Mouse (Mus musculus) large intestine, adult 2 months (tissue): Measurements from ENCODE around the gene Brdt. TPM values are rescaled to one million over a fixed set of nuclear protein-coding genes. Genes with fewer than 3 reads are reported as not detected.

Experiments
- DNase-seq: peaks from one replicate; pipeline ENCODE4 v3.0.0-alpha.2; 2012; ENCODE audit warnings: low read depth, low spot score
- WGBS: fragments of 180-500 bp; shearing (Covaris S2); methylation state at CpG from one replicate; pipeline ENCODE4 v1.1.7; 2018; 5-methylcytosine and 5-hydroxymethylcytosine counted together
- polyA plus RNA-seq: library from polyadenylated mRNA; depleted of rRNA; stranded (reverse); fragments of >200 nt; gene quantifications from 2 replicates; pipeline ENCODE4 v1.2.3, GENCODE M21; 2012; rRNA removed

Gene Brdt
- polyA plus RNA-seq, 1 experiment = 0.32 TPM

- WGBS = 20% methylated on average over 12 of the region's 12 CpGs
- no peak for DNase-seq
Observed at GRCm38 (mm10) chr5:107403947-107404684, 73.2 kb downstream of the Brdt start.

- WGBS = 93% methylated on average over 4 of the region's 4 CpGs
- DNase-seq = no peak
Observed at GRCm38 (mm10) chr5:107405361-107405760, 74.4 kb downstream of the Brdt start.

GRCm38 (mm10) chr5:107410305-107410704 is 79.3 kb downstream of the Brdt start:
- no peak for DNase-seq
- WGBS = 90% methylated on average over 1 of the region's 1 CpGs

- 62% methylated on average over 4 of the region's 4 CpGs for WGBS
Observed at GRCm38 (mm10) chr5:107411326-107411725, 80.4 kb downstream of the Brdt start.

GRCm38 (mm10) chr5:107412285-107412684 is 81.3 kb downstream of the Brdt start:
- 85% methylated on average over 2 of the region's 2 CpGs for WGBS
- no peak for DNase-seq

More at GRCm38 (mm10) chr5:107411326-107411725, 80.4 kb downstream of the Brdt start:
- no peak for DNase-seq

- WGBS = 87% methylated on average over 2 of the region's 2 CpGs
- no peak for DNase-seq
Observed at GRCm38 (mm10) chr5:107415098-107415497, 84.1 kb downstream of the Brdt start.

- 9% methylated on average over 1 of the region's 1 CpGs for WGBS
- DNase-seq = no peak
Observed at GRCm38 (mm10) chr5:107421676-107422075, 90.7 kb downstream of the Brdt start.

GRCm38 (mm10) chr5:107431249-107431648 is 100.3 kb downstream of the Brdt start, which contains the start of gene Lpcat2b:
Gene Lpcat2b (plus strand): TSS chr5:107431549.
- no peak for DNase-seq
- WGBS = 79% methylated on average over 3 of the region's 3 CpGs

- no peak for DNase-seq
- 86% methylated on average over 5 of the region's 5 CpGs for WGBS
Observed at GRCm38 (mm10) chr5:107434001-107434400, 103.0 kb downstream of the Brdt start.

- WGBS = 86% methylated on average over 6 of the region's 6 CpGs
Observed at GRCm38 (mm10) chr5:107436185-107436584, 105.2 kb downstream of the Brdt start.

More at GRCm38 (mm10) chr5:107436185-107436584, 105.2 kb downstream of the Brdt start:
- no peak for DNase-seq

Other genes with a start within 250 kb of the Brdt start
- gene Tgfbr3, start 41.5 kb upstream of the Brdt start, polyA plus RNA-seq = 4.7 and 7.5 TPM in 2 replicates
- gene Ephx4, start 71.6 kb downstream of the Brdt start, polyA plus RNA-seq = 0.19 and 0.71 TPM in 2 replicates
- gene Lpcat2b, start 100.4 kb downstream of the Brdt start, polyA plus RNA-seq = not detected in 2 replicates
- gene Btbd8, start 106.8 kb downstream of the Brdt start, polyA plus RNA-seq = 0.73 and 1.0 TPM in 2 replicates
- gene Gm42669, start 176.5 kb downstream of the Brdt start, polyA plus RNA-seq = not detected in 2 replicates
- gene 1700028K03Rik, start 203.6 kb downstream of the Brdt start, polyA plus RNA-seq = not detected in 2 replicates